Mouse (Mus musculus) thymus, adult 2 months (tissue): Measurements from ENCODE around the gene Tpcn1.

Experiments used
- CTCF ChIP-seq: fragments of 200-500 bp; IDR thresholded peaks from 2 replicates; pipeline ENCODE4 v1.5.1; 2012; ENCODE audit warnings: mild to moderate bottlenecking, control low read depth, low read length, moderate library complexity, borderline replicate concordance; ENCODE audit not compliant: control insufficient read depth, poor library complexity, insufficient read depth; ENCODE audit errors: extremely low read depth
- POLR2A ChIP-seq: fragments of 200-500 bp; IDR thresholded peaks from 2 replicates; pipeline ENCODE4 v1.6.1; 2012; ENCODE audit warnings: mild to moderate bottlenecking, low read length, control low read depth, moderate library complexity; ENCODE audit not compliant: control insufficient read depth, poor library complexity, insufficient read depth; ENCODE audit errors: extremely low read depth

GRCm38 (mm10) chr5:120550673-120551072 lies 37.8 kb downstream of the Tpcn1 start:
- TF ChIP-seq CTCF = no peak
- no peak for TF ChIP-seq POLR2A
